Mouse (Mus musculus) neural tube, embryonic 12.5 days (tissue): ENCODE data around the gene Nrip3. TPM values are rescaled to one million over a fixed set of nuclear protein-coding genes. Genes with fewer than 3 reads are reported as not detected.

Experiments used
- ATAC-seq: fragments of 200-750 bp; cut with Nextera tagmentation; 2 replicates; pipeline ENCODE4 v1.8.0; 2017; ENCODE audit warnings: low read depth, mild to moderate bottlenecking, moderate TSS enrichment, moderate library complexity; ENCODE audit not compliant: low FRiP score
- H3K27ac ChIP-seq: fragments of 300-500 bp; sonication (generic); 2 replicates; pipeline ENCODE4 v1.5.1; 2016
- H3K27me3 ChIP-seq: fragments of 300-500 bp; sonication (generic); replicated peaks from 2 replicates; pipeline ENCODE4 v1.6.1; 2016; ENCODE audit warnings: mild to moderate bottlenecking
- H3K36me3 ChIP-seq: fragments of 300-500 bp; sonication (generic); 2 replicates; pipeline ENCODE4 v1.6.1; 2016; ENCODE audit warnings: mild to moderate bottlenecking
- H3K4me1 ChIP-seq: fragments of 300-500 bp; sonication (generic); 2 replicates; pipeline ENCODE4 v1.6.1; 2016
- H3K4me2 ChIP-seq: fragments of 300-500 bp; sonication (generic); replicated peaks from 2 replicates; pipeline ENCODE4 v1.6.1; 2016; ENCODE audit warnings: mild to moderate bottlenecking
- H3K4me3 ChIP-seq: fragments of 300-500 bp; sonication (generic); 2 replicates; pipeline ENCODE4 v1.5.1; 2016
- H3K9ac ChIP-seq: fragments of 300-500 bp; sonication (generic); 2 replicates; pipeline ENCODE4 v1.6.1; 2016; ENCODE audit warnings: mild to moderate bottlenecking
- H3K9me3 ChIP-seq: fragments of 300-500 bp; sonication (generic); 2 replicates; pipeline ENCODE4 v1.6.1; 2016; ENCODE audit warnings: mild to moderate bottlenecking
- WGBS: fragments of 180-500 bp; shearing (Covaris S2); methylation state at CpG from one replicate; pipeline ENCODE4 v1.1.7; 2016; 5-methylcytosine and 5-hydroxymethylcytosine counted together
- polyA plus RNA-seq: library from polyadenylated mRNA; unstranded; fragments of >200 nt; fragmentation: Nextera tagmentation; extraction: Ambion mirVana; gene quantifications from 2 replicates; pipeline ENCODE4 v1.2.1, GENCODE M21; 2016

The Nrip3 gene
- polyA plus RNA-seq, result 1.6 and 2.7 TPM in 2 replicates

GRCm38 (mm10) chr7:109781470-109782203, at the start of gene Nrip3:
TSS of gene Nrip3 (minus strand) at chr7:109782025.
- H3K36me3 ChIP-seq, result no peaks in the 10 kb centered on the region
- peak within 1 kb of the TSS; percentile 54 for H3K9ac ChIP-seq
- H3K27ac ChIP-seq, result no peak within 1 kb of the TSS
- peak; percentile 92 for ATAC-seq
- peaks cover 45% of the 10 kb centered on the region for H3K27me3 ChIP-seq
- 1% methylated on average over 52 of the region's 52 CpGs for WGBS
- peak within 1 kb of the TSS; percentile 49 for H3K4me3 ChIP-seq
- H3K4me2 ChIP-seq, result peak within 1 kb of the TSS; percentile 96
- peaks cover 14% of the 10 kb centered on the region; the same call in 1 of the 2 replicates for H3K4me1 ChIP-seq
- no peaks in the 10 kb centered on the region for H3K9me3 ChIP-seq

DNA sequence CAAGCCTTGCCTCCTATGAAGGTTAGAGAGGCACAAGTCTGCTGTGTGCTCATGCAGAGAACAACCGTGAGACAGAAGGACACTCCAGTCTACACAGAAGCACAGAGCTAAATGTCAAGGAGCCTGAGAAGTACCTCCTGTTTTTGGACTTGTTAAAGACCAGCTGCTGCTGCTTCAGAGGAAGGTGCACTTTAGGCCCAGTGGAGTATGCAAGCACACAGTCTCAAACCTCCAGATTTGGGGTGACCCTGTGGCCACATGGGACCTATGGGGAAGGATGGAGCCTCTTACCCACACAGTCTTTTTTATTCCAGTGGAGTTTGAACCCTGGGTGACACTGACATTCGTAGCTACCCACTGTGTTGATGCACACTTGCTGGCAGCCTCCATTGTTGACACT, 49.6 kb upstream of the Nrip3 start:
- 76% methylated on average over 2 of the region's 2 CpGs for WGBS
- ATAC-seq, result no peak

GRCm38 (mm10) chr7:109826911-109827310, 45.1 kb upstream of the Nrip3 start:
- H3K27me3 ChIP-seq, result no peaks in the 10 kb centered on the region
- H3K4me3 ChIP-seq, result no peak overlapping the region
- 91% methylated on average over 8 of the region's 8 CpGs for WGBS
- no peaks in the 10 kb centered on the region for H3K4me1 ChIP-seq
- no peaks in the 10 kb centered on the region for H3K9me3 ChIP-seq
- peaks cover 6% of the 10 kb centered on the region for H3K36me3 ChIP-seq
- H3K27ac ChIP-seq, result no peak overlapping the region
- no peak for ATAC-seq
- no peak overlapping the region for H3K4me2 ChIP-seq
- no peak overlapping the region for H3K9ac ChIP-seq

More for the DNA sequence above, 49.6 kb upstream of the Nrip3 start:
- no peaks in the 10 kb centered on the region; the same call in 1 of the 2 replicates for H3K36me3 ChIP-seq
- no peak overlapping the region for H3K4me2 ChIP-seq
- no peak overlapping the region for H3K9ac ChIP-seq
- H3K4me1 ChIP-seq, result no peaks in the 10 kb centered on the region
- H3K9me3 ChIP-seq, result no peaks in the 10 kb centered on the region
- H3K27me3 ChIP-seq, result no peaks in the 10 kb centered on the region
- no peak overlapping the region for H3K4me3 ChIP-seq
- H3K27ac ChIP-seq, result no peak overlapping the region

DNA sequence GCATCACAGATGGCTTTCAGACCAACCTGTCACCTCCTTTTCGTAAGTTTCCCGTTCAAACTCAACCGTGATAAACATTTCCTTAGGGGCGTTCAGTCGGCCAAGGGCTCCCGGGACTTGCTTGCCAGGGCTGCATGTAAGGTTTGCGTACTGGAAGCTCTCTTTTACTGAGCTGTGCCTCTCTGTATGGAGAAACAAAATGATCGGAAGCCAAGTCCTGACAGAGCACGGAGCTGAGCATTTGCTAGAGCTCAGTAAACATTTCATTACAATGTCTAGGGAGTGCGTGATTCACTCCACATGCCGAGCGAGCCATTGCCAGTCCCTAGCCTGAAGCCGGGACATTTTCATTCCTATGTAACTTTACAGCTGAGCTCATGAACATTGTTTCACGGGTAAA, 43.5 kb upstream of the Nrip3 start:
- H3K36me3 ChIP-seq, result peaks cover 6% of the 10 kb centered on the region
- no peak overlapping the region for H3K27ac ChIP-seq
- WGBS, result 89% methylated on average over 14 of the region's 14 CpGs
- H3K4me2 ChIP-seq, result no peak overlapping the region
- no peak overlapping the region for H3K9ac ChIP-seq
- ATAC-seq, result no peak
- H3K4me1 ChIP-seq, result no peaks in the 10 kb centered on the region
- H3K4me3 ChIP-seq, result no peak overlapping the region
- no peaks in the 10 kb centered on the region for H3K9me3 ChIP-seq
- H3K27me3 ChIP-seq, result no peaks in the 10 kb centered on the region

DNA sequence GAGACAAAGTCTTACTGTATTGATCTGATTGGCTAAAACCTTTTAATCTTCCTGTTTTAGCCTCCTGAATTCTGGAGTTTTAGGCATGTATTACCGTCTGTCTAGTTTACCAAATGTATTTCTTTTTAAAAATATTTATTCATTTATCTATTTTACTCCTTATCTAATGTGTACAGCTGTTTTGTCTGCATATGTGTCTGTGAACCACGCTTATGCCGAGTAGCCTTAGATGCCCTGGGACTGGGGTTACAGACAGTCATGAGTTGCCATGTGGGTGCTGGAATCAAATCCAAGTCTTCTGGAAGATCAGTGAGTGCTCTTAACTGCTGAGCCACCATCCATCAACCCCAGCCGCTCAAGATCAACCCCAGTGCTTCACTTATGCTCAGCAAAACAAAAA, 36.8 kb upstream of the Nrip3 start:
- Histone ChIP-seq H3K4me1 (peaks cover 14% of the 10 kb centered on the region), H3K27me3 (no peaks in the 10 kb centered on the region), H3K9me3 (no peaks in the 10 kb centered on the region), H3K27ac (no peak overlapping the region), H3K9ac (no peak overlapping the region), H3K4me2 (no peak overlapping the region), H3K4me3 (no peak overlapping the region), H3K36me3 (0 out of 2 replicates have a peak, but pooled peaks cover under 1% of the 10 kb centered on the region)
- 97% methylated on average over 4 of the region's 4 CpGs for WGBS
- no peak for ATAC-seq

GRCm38 (mm10) chr7:109817954-109818353, 36.1 kb upstream of the Nrip3 start:
- no peak for ATAC-seq
- no peaks in the 10 kb centered on the region for H3K36me3 ChIP-seq
- H3K27ac ChIP-seq, result no peak overlapping the region
- H3K9me3 ChIP-seq, result no peaks in the 10 kb centered on the region
- no peaks in the 10 kb centered on the region for H3K27me3 ChIP-seq
- H3K4me3 ChIP-seq, result no peak overlapping the region
- no peak overlapping the region for H3K9ac ChIP-seq
- H3K4me1 ChIP-seq, result peaks cover 20% of the 10 kb centered on the region
- no peak overlapping the region for H3K4me2 ChIP-seq

GRCm38 (mm10) chr7:109813330-109814140, 31.7 kb upstream of the Nrip3 start:
- H3K9ac ChIP-seq, result no peak overlapping the region
- ATAC-seq, result peak; percentile 86
- no peak overlapping the region for H3K4me3 ChIP-seq
- H3K4me1 ChIP-seq, result peaks cover 23% of the 10 kb centered on the region
- H3K36me3 ChIP-seq, result peaks cover 11% of the 10 kb centered on the region; the same call in 1 of the 2 replicates
- H3K27ac ChIP-seq, result peak overlapping the region; percentile 62; the same call in 1 of the 2 replicates
- H3K9me3 ChIP-seq, result no peaks in the 10 kb centered on the region
- WGBS, result 11% methylated on average over 4 of the region's 4 CpGs
- H3K4me2 ChIP-seq, result no peak overlapping the region
- no peaks in the 10 kb centered on the region for H3K27me3 ChIP-seq

- Histone ChIP-seq H3K27ac (no peak overlapping the region), H3K4me3 (no peak overlapping the region), H3K36me3 (peaks cover 14% of the 10 kb centered on the region; the same call in 1 of the 2 replicates), H3K9ac (no peak overlapping the region), H3K4me1 (peaks cover 3% of the 10 kb centered on the region; the same call in 1 of the 2 replicates), H3K27me3 (no peaks in the 10 kb centered on the region), H3K4me2 (no peak overlapping the region), H3K9me3 (no peaks in the 10 kb centered on the region)
- 85% methylated on average over 8 of the region's 8 CpGs for WGBS
- ATAC-seq, result no peak
Measured at GRCm38 (mm10) chr7:109807616-109808485, 26.0 kb upstream of the Nrip3 start.

GRCm38 (mm10) chr7:109804843-109805242, 23.0 kb upstream of the Nrip3 start:
- no peaks in the 10 kb centered on the region for H3K9me3 ChIP-seq
- no peak overlapping the region for H3K4me3 ChIP-seq
- no peaks in the 10 kb centered on the region for H3K4me1 ChIP-seq
- no peak for ATAC-seq
- no peak overlapping the region for H3K27ac ChIP-seq
- no peaks in the 10 kb centered on the region for H3K27me3 ChIP-seq
- H3K9ac ChIP-seq, result no peak overlapping the region
- WGBS, result 69% methylated on average over 6 of the region's 6 CpGs
- H3K4me2 ChIP-seq, result no peak overlapping the region
- H3K36me3 ChIP-seq, result peaks cover 9% of the 10 kb centered on the region; the same call in 1 of the 2 replicates

DNA sequence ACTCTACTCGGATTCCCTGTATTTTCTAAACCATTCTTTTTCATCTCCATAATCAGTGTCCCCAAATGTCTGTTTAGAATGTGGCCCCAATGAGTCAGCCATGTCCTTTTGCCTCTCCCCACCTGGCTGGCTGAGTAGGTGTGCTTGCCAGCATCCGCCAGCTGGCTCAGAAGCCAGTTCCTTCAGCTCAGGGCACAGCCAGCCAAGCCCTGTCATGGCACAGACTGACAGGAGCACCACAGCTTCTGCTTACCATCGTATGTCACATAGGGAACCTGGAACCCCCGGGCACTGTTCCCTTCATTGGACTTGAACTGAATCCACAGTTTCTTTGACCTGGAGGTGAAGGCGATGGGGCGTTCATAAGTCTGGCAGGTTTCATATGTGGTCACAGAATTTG, 22.5 kb upstream of the Nrip3 start:
- Histone ChIP-seq H3K4me3 (no peak overlapping the region), H3K4me1 (no peaks in the 10 kb centered on the region), H3K27ac (no peak overlapping the region), H3K27me3 (no peaks in the 10 kb centered on the region), H3K9ac (no peak overlapping the region), H3K9me3 (no peaks in the 10 kb centered on the region), H3K36me3 (peaks cover 8% of the 10 kb centered on the region; the same call in 1 of the 2 replicates), H3K4me2 (no peak overlapping the region)
- WGBS, result 90% methylated on average over 6 of the region's 6 CpGs
- no peak for ATAC-seq

- WGBS, result 88% methylated on average over 1 of the region's 1 CpGs
- no peaks in the 10 kb centered on the region for H3K27me3 ChIP-seq
- no peak overlapping the region for H3K27ac ChIP-seq
- no peak overlapping the region for H3K4me3 ChIP-seq
- no peak overlapping the region for H3K9ac ChIP-seq
- no peaks in the 10 kb centered on the region for H3K9me3 ChIP-seq
- H3K4me2 ChIP-seq, result no peak overlapping the region
- no peak for ATAC-seq
- no peaks in the 10 kb centered on the region for H3K4me1 ChIP-seq
- peaks cover 3% of the 10 kb centered on the region; the same call in 1 of the 2 replicates for H3K36me3 ChIP-seq
Measured at GRCm38 (mm10) chr7:109803516-109803915, 21.7 kb upstream of the Nrip3 start.
